Mouse (Mus musculus): ENCODE data around the gene Inip.

Inip gene

DNA sequence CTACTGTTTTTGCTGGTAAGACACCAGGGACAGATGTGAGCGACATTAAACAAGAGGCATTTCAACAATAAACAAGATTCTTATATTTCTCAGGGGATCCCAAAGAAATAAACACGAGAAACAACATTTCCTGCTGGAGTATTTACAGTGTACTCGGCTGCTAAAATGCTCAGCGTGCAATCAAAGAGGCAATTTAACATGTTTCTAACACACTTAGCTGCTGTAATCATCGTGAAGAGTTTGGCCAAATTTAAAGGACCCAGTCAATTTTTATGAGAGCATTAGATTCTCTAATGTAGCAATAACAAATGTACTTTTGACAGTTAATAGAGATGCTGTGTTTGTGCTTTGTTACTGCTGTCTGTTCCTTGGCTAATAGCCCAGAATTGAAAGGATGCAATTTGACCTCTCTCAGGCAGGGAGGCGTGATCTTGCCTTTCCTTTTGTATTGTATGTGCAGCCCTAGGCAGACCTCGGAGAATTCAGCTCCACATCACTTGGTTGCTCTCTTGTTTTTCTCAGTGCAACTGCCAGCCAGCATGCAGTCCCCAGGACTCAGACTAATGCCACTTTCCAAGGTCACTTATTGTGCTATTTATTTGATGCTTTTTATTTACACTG lies 35.9 kb downstream of the Inip start:
- DNase-seq = no peak

DNA sequence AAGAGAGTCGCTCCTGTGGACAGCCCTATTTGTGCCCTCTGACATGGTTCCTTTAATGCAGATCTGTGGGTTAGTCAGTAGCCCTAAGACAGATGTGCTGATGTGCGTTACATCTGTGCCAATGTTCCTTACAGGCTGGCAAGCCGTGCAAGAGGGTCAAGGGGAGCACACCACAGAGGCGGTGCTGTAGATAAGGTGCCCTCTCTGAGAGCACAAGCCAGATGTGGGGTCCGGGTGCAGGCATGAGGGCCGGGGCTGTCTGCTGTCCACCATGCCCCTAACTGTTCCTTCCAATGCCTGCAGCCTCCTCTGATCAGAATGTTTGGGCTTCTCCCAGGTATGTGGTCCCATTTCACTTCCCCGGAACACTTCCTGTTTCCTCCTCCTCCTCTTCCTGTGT lies 36.4 kb downstream of the Inip start:
- no peak for DNase-seq

GRCm38 (mm10) chr4:59761365-59761729 lies 40.0 kb downstream of the Inip start:
- no peak for DNase-seq

GRCm38 (mm10) chr4:59760636-59761364 lies 40.6 kb downstream of the Inip start:
- peak in 1 of 2 experiments; percentile 35 for DNase-seq

DNA sequence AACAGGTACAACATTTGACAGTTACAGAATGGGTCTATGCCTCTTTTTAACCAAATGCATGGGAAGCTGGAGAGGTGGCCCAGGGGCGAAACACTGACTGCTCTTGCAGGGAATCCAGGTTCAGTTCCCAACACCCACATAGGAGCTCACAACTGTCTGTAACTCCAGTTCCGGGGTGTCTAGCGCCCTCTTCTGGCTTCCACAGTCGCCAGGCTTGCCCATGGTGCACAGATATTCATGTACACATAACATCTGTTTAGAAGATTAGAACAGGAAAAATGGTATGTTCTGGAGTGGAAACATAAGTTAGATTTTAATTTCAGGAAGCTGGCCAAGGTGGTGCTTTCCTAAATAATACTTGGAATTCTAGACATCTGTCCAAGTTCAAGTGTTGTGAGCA lies 41.4 kb downstream of the Inip start:
- DNase-seq = no peak

DNA sequence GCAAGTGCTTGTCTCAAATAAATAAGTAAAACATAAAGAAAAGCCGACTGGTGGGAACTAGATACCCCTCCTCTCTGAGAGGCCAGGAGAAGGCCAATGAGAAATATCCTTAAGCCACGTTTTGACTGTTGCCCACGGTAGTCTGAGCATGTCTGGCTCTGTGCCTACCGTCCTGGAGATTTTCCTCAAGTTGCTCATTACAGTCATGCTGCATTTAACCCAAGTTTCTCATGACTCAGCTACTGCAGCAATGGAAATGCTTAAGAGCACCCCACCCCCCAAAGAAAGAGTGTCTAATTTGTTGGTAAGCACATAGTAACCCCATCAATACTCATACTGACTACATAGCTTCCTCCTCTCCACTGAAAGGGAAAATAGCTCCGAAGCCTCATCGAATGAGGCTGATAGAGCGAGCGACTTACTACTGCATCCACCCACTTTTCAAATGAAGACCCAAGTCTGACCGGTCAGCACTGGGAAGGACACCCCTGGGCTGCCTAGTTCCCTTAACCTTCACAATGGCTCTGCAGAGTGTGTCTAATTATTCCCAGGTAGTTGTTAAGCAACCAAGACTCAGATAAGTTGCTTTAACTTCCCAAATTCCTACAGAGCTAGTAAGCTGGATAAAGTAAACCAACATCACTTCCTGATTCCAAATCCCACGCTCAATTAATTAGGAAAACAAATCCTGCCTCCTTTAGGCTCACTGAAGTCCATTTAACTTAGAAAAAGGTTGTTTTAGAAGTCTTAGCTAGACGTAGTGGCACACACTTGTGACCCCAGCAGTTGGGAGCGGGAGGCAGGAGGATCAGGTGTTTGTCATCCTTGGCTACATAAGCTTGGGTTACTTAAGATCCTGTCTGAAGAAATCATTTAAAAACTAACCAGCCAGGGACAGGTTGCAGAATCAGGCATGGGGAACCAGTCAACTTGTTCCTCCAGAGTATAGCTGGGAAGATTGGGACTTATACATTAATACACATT lies 43.6 kb downstream of the Inip start:
- DNase-seq = peak; percentile 21 to 26

DNA sequence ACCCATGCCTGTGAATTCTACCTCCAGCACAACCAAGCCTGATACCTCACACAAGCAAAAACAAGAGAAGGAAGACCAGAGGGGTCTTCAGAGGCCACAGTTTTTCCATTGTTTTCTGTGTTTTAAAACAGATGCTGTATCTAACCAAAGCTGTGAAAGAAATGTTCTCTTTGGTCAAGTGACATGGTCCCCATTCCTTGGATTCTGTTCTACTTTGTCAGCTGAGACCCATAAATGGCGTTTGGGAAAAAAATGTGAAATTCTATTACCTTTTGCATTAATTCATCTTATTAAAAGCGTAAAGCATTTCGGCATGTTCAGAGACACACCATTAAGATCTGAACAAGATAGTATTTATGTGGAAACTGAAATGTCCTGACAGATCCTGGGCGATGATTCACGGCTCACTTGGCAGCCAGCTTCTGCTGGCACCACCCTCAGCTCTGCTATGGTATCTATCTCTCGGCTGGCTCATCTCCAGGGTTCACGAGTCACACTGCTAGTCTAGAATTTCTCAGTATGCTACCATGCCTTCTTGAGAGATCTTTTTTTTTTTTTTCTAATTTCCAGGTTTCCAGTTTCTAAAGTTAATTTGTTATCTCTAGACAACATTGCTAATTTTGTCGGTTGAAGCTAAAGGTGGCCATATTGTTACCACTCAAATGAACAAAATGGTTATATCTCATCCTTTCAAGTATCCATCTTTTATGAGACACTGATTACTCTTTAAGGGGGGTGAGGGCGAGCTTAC lies 44.9 kb downstream of the Inip start:
- DNase-seq = peak; percentile 94 to 95

DNA sequence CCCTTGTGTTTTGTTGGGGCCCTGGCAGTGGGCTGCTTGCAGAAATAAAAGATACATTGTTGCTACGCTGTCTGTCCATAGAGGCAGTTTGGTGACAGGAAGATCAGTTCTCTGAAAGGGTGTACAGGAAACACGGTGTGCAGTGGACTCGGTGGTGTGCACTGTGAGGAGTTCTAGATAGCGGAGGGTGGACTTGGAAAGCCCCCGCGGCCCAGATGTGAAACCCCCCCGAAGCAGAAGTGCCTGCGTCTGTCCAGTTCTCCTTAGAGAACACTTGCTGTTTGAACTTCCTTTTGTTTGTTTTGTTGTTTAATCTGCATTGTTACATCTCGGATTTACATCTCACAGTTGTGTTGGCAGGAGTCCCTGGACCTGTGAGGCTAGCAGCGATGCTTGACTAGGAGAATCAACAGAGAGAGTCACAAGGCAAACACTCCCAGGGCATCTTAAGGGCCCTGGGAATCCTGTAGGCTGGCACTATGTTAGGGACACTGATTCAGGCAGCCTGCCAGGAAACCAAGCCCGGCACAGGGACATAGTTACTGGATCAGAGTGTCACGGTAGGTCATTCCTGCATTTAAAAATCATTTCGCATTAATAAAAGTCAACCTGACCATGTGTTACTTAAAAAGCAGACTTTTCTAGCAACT lies 47.8 kb downstream of the Inip start:
- peak; percentile 59 to 65 for DNase-seq

DNA sequence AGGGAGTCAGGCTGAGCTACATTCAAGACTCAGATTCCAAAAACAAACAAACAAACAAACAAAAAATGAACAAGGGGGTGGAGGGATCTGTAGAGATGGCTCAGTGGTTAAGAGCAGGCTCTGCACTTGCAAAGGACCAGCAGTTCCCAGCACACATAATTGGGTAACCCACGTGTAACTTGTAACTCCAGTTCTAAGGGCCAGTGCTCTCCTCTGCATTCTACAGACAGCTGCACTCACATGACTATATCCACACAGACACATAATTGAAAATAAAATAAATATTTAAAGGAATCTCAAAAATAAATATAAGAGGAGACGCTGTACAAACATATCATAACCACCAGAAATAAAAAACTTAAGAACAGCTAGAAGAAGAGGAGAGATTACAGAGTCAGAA lies 61.5 kb downstream of the Inip start:
- DNase-seq = no peak

DNA sequence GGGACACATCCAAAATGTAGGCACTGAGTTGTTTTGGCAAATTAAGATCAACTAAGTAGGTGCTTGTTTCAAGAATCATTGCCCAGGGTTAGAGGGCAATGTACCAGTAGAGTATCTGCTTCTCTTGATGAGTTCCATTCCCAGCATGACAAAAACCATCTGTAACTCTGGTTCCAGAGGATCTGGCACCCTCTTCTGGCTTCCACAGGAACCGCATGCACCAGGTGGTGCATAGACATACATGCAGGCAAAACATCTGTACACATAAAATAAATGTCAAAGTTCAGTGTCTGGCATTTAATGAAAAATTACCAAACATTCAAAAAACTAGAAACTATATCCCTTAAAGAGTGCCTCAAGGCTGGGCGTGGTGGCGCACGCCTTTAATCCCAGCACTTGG lies 62.1 kb downstream of the Inip start:
- no peak for DNase-seq

- no peak for DNase-seq
Measured at GRCm38 (mm10) chr4:59731544-59731943, 69.8 kb downstream of the Inip start.

- DNase-seq = no peak
Measured at GRCm38 (mm10) chr4:59728839-59729238, 72.5 kb downstream of the Inip start.

GRCm38 (mm10) chr4:59727878-59728261 lies 73.5 kb downstream of the Inip start:
- DNase-seq = no peak

DNA sequence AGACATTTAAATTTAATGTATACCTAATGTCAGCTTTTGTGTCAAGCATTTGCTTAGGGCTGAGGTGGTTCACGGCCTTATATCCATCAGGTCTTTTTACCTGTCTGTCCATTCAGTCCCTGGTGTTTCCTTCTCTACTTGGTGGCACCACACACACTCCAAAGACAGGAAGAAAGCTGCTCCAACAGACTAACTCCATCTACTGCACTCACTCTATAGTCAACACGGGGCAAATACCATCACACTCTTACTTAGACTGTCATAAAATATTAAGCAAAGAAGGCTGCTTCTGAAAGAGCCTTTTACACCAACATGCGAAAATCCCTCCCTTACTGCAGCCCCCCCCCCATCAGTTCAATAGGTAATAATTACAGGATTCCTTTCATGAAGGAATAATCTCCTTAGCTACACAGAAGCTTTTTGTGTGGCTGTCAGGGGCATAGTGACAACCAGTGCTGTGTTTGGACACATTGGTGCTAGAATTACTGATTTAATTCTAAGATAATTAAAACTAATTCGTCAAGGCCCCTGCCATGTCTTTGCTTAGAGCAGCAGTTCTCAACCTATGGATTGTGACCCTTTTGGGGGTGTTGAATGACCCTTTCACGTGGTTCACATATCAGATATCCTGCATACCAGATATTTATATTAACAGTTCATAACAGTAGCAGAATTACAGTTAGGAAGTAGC lies 74.1 kb downstream of the Inip start:
- no peak for DNase-seq

- no peak for DNase-seq
Measured at GRCm38 (mm10) chr4:59726501-59726900, 74.9 kb downstream of the Inip start.

DNA sequence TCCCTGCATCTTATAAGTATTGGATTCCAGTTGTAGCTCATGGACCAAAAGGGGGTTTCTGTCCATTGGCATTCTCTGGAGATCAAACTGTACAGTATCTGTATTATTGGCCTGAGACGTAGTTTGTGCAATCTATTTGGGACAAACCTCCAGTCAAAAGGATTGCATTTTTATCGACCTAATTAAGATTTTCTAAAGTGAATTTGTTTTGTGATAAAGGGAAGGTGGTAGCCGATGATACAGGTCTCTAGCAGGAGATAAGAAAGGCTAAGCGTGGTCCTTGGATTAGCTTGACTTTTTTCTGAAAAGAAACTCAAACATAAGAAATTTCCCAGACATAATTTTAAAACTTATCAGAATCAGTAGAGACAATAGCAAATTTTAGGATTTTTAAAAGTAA lies 75.8 kb downstream of the Inip start:
- DNase-seq = no peak

DNA sequence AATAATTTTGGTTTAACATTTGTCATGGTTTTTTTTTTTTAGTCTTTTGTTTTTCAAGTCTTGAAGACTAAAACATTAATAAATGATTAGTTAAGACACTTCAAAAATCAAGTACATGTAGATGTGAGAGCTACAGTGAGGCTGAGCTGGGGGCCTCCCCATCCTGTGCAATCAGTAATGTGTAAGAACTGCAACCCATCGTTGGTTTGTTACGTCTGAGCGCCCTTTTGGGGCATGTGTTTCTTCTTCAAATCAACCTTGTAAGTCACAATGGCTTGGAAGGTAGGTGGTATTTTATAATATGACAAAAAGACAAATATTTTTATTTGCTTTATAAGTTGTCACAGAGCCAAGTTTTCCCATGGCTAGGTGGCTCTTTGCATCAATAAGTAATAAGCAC lies 79.6 kb downstream of the Inip start:
- no peak for DNase-seq

All from cerebellum, postnatal 14 days (tissue).